18 mouse cellular contexts compared by ENCODE assay signal in the genomic region with DNA sequence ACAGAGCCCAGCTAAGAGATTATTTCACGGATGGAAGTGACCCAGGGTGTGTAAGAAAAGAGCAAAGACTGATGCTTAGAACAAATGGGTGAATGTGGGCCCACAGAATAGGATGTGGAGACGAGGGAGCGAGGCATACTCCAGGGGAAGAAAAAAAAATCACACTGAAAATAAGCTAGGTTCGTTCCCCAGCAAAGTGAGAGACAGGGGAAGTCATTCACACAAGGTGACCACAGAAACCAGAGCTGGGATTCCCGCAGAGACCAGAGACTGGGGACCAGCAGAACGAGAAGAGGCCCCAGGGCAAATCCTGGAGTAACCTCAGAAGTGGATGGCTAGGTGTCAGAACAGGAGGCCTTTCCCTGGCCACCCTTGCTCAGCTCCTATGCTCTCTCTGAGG. TPM values are rescaled to one million over a fixed set of nuclear protein-coding genes. Genes with fewer than 3 reads are reported as not detected.
DNase-seq lines count a peak whose midpoint lies in the region; ATAC-seq and TF ChIP-seq lines count a peak whose summit lies in the region.
"Had no signal": no experiment of that assay in that cellular context is flagged by ENCODE, and none has a peak within 500 bp of the region (broad histone marks: within the 10 kb centered on the region; RNA-seq: fewer than 3 reads in every experiment).

No protein-coding gene starts in this region.

- no peak for ATAC-seq in embryonic facial prominence, embryonic 15.5 days (ENCODE audit: insufficient number of reproducible peaks, low FRiP score, low TSS enrichment, low read depth)
- ATAC-seq in heart, embryonic 13.5 days (ENCODE audit: extremely low read depth, insufficient number of reproducible peaks, low FRiP score, low TSS enrichment): no peak
- ATAC-seq in megakaryocyte, adult 5-6 weeks (ENCODE audit: poor library complexity, severe bottlenecking): no peak
- ATAC-seq in intestine, embryonic 16.5 days: no peak
- ATAC-seq: activated CD4-positive, CD25-positive, alpha-beta regulatory T cell, adult 4 months; inflammation-experienced regulatory T-cells, adult 6 months; liver, postnatal 0 days; Patski had no signal

- WGBS in embryonic facial prominence, embryonic 15.5 days: 46% methylated on average over 6 of the region's 6 CpGs
- 56% methylated on average over 6 of the region's 6 CpGs for WGBS in embryonic facial prominence, embryonic 10.5 days
- 54% methylated on average over 6 of the region's 6 CpGs for WGBS in heart, embryonic 13.5 days
- WGBS in intestine, embryonic 16.5 days: 74% methylated on average over 6 of the region's 6 CpGs

- H3K4me1 ChIP-seq in embryonic facial prominence, embryonic 15.5 days: peaks cover 53% of the 10 kb centered on the region
- peaks cover 43% of the 10 kb centered on the region for H3K4me1 ChIP-seq in embryonic facial prominence, embryonic 10.5 days
- H3K4me1 ChIP-seq in heart, embryonic 13.5 days: peaks cover 44% of the 10 kb centered on the region
- peaks cover 90% of the 10 kb centered on the region for H3K4me1 ChIP-seq in megakaryocyte, embryonic 14.5 days
- H3K4me1 ChIP-seq in bone marrow macrophage, adult 2 months (ENCODE audit: control insufficient read depth, insufficient read depth, low read length): peaks cover 73% of the 10 kb centered on the region
- H3K4me1 ChIP-seq in intestine, embryonic 16.5 days (ENCODE audit: control insufficient read depth, insufficient read depth, low read length): peaks cover 9% of the 10 kb centered on the region

- H3K9me3 ChIP-seq in embryonic facial prominence, embryonic 15.5 days (replicated peaks): no peaks in the 10 kb centered on the region
- H3K9me3 ChIP-seq in embryonic facial prominence, embryonic 10.5 days: no peaks in the 10 kb centered on the region
- no peaks in the 10 kb centered on the region for H3K9me3 ChIP-seq in heart, embryonic 13.5 days
- no peaks in the 10 kb centered on the region for H3K9me3 ChIP-seq in megakaryocyte, embryonic 14.5 days
- no peaks in the 10 kb centered on the region for H3K9me3 ChIP-seq in intestine, embryonic 16.5 days (ENCODE audit: control insufficient read depth, low read length)
- H3K9me3 ChIP-seq: midbrain, embryonic 12.5 days had no signal

- H3K9ac ChIP-seq in embryonic facial prominence, embryonic 15.5 days: no peak overlapping the region
- peak overlapping the region; percentile 61; the same call in 1 of the 2 replicates for H3K9ac ChIP-seq in heart, embryonic 13.5 days
- no peak overlapping the region for H3K9ac ChIP-seq in intestine, embryonic 16.5 days (ENCODE audit: low read depth, low read length)
- H3K9ac ChIP-seq: liver, postnatal 0 days; midbrain, embryonic 12.5 days had no signal

- intact Hi-C loops in heart, postnatal 14 days (cut with DNase I): no loop called here

- 0 out of 2 replicates have a peak, but pooled peaks cover 3% of the 10 kb centered on the region for H3K36me3 ChIP-seq in embryonic facial prominence, embryonic 15.5 days
- peaks cover 10% of the 10 kb centered on the region for H3K36me3 ChIP-seq in embryonic facial prominence, embryonic 10.5 days (replicated peaks)
- no peaks in the 10 kb centered on the region; the same call in 1 of the 2 replicates for H3K36me3 ChIP-seq in heart, embryonic 13.5 days
- H3K36me3 ChIP-seq in megakaryocyte, embryonic 14.5 days (replicated peaks; ENCODE audit: low read length): no peaks in the 10 kb centered on the region
- no peaks in the 10 kb centered on the region for H3K36me3 ChIP-seq in intestine, embryonic 16.5 days (ENCODE audit: control insufficient read depth, insufficient read depth, low read length)

- no peak overlapping the region for H3K4me3 ChIP-seq in embryonic facial prominence, embryonic 15.5 days (replicated peaks)
- no peak overlapping the region for H3K4me3 ChIP-seq in embryonic facial prominence, embryonic 10.5 days
- H3K4me3 ChIP-seq in heart, embryonic 13.5 days: no peak overlapping the region
- H3K4me3 ChIP-seq in megakaryocyte, embryonic 14.5 days (replicated peaks): peak overlapping the region; percentile 34
- H3K4me3 ChIP-seq in bone marrow macrophage, adult 2 months (ENCODE audit: insufficient read depth, low read length): peak overlapping the region; percentile 54
- no peak overlapping the region for H3K4me3 ChIP-seq in intestine, embryonic 16.5 days (ENCODE audit: low read length)
- H3K4me3 ChIP-seq: erythroblast, embryonic 14.5 days; midbrain, embryonic 12.5 days had no signal

- TF ChIP-seq CTCF in bone marrow macrophage, adult 2 months (IDR thresholded peaks at IDR 0.05; ENCODE audit: low read depth, low read length): no peak

- H3K27me3 ChIP-seq in embryonic facial prominence, embryonic 15.5 days: no peaks in the 10 kb centered on the region
- no peaks in the 10 kb centered on the region for H3K27me3 ChIP-seq in embryonic facial prominence, embryonic 10.5 days (replicated peaks; ENCODE audit: low read depth, poor library complexity, severe bottlenecking)
- no peaks in the 10 kb centered on the region for H3K27me3 ChIP-seq in heart, embryonic 13.5 days (replicated peaks)
- H3K27me3 ChIP-seq in megakaryocyte, embryonic 14.5 days (replicated peaks): peaks cover 51% of the 10 kb centered on the region
- no peaks in the 10 kb centered on the region for H3K27me3 ChIP-seq in intestine, embryonic 16.5 days (replicated peaks; ENCODE audit: control insufficient read depth, insufficient read depth, low read length)
- H3K27me3 ChIP-seq: midbrain, embryonic 12.5 days; Patski had no signal

- TF ChIP-seq POLR2A in bone marrow macrophage, adult 2 months (IDR thresholded peaks at IDR 0.05; ENCODE audit: borderline replicate concordance, low read depth, low read length): no peak

- DNase-seq in embryonic facial prominence, embryonic 10.5 days (ENCODE audit: low spot score): no peak
- no peak for DNase-seq in heart, postnatal 14 days
- DNase-seq: adrenal gland, postnatal 25 days; kidney, adult 9 months; kidney, postnatal 4 days; liver; liver, postnatal 0 days had no signal

- H3K4me2 ChIP-seq in embryonic facial prominence, embryonic 15.5 days (replicated peaks): no peak overlapping the region
- peak overlapping the region; percentile 60 for H3K4me2 ChIP-seq in heart, embryonic 13.5 days
- H3K4me2 ChIP-seq in intestine, embryonic 16.5 days (ENCODE audit: low read depth, low read length): no peak overlapping the region
- H3K4me2 ChIP-seq: midbrain, embryonic 12.5 days had no signal

- H3K27ac ChIP-seq in embryonic facial prominence, embryonic 15.5 days (replicated peaks): 0 out of 2 replicates have a peak overlapping the region, but pooled peaks have one; percentile 22
- no peak overlapping the region for H3K27ac ChIP-seq in embryonic facial prominence, embryonic 10.5 days (replicated peaks)
- H3K27ac ChIP-seq in heart, embryonic 13.5 days (replicated peaks): 0 out of 2 replicates have a peak overlapping the region, but pooled peaks have one; percentile 24
- H3K27ac ChIP-seq in bone marrow macrophage, adult 2 months (ENCODE audit: insufficient read depth, low read depth, low read length): peak overlapping the region; percentile 80
- H3K27ac ChIP-seq in intestine, embryonic 16.5 days (ENCODE audit: low read length): no peak overlapping the region
- H3K27ac ChIP-seq: midbrain, embryonic 12.5 days had no signal

RNA-seq across cellular contexts. Expression of a gene that starts 9.8 kb away (rescaled TPM):
- 53.6 and 55.8 TPM in 2 replicates for polyA plus RNA-seq in embryonic facial prominence, embryonic 15.5 days (2015; fragmentation: Nextera tagmentation; extraction: Ambion mirVana)
- polyA plus RNA-seq in embryonic facial prominence, embryonic 10.5 days (2016; fragmentation: Nextera tagmentation; extraction: Ambion mirVana): 47.8 and 49.7 TPM in 2 replicates
- polyA plus RNA-seq in heart, embryonic 13.5 days (2015; fragmentation: Nextera tagmentation; extraction: Ambion mirVana): 32.1 and 34.1 TPM in 2 replicates
- total RNA-seq in heart, postnatal 14 days (2021): 10 to 100 TPM; 15.4 to 17.6 TPM
- 0.52 and 1.3 TPM in 2 replicates for polyA plus RNA-seq in megakaryocyte, embryonic 14.5 days (2012; ENCODE audit: insufficient read depth, low replicate concordance)
- 0.11 and 0.40 TPM in 2 replicates for total RNA-seq in megakaryocyte, adult 5-6 weeks (2015)
- total RNA-seq in megakaryocyte, adult 5-6 weeks (2017): 0.12 and 0.40 TPM in 2 replicates
- polyA plus RNA-seq in bone marrow macrophage, adult 2 months (2012; ENCODE audit: insufficient read depth, insufficient read length, missing spikeins): 8.7 and 9.3 TPM in 2 replicates
- 17.9 and 18.1 TPM in 2 replicates for polyA plus RNA-seq in intestine, embryonic 16.5 days (2015; fragmentation: Nextera tagmentation; extraction: Ambion mirVana)
- polyA plus RNA-seq: activated CD4-positive, CD25-positive, alpha-beta regulatory T cell, adult 4 months; erythroblast, embryonic 14.5 days; inflammation-experienced regulatory T-cells, adult 6 months had no signal

RNA-seq across cellular contexts. Expression of a gene that starts 36.6 kb away (rescaled TPM):
- 123 and 127 TPM in 2 replicates for polyA plus RNA-seq in embryonic facial prominence, embryonic 15.5 days (2015; fragmentation: Nextera tagmentation; extraction: Ambion mirVana)
- polyA plus RNA-seq in embryonic facial prominence, embryonic 10.5 days (2016; fragmentation: Nextera tagmentation; extraction: Ambion mirVana): 51.3 and 53.5 TPM in 2 replicates
- polyA plus RNA-seq in heart, embryonic 13.5 days (2015; fragmentation: Nextera tagmentation; extraction: Ambion mirVana): 119 and 124 TPM in 2 replicates
- 100 to 1,000 TPM; 155 to 177 TPM for total RNA-seq in heart, postnatal 14 days (2021)
- polyA plus RNA-seq in megakaryocyte, embryonic 14.5 days (2012; ENCODE audit: insufficient read depth, low replicate concordance): 231 and 377 TPM in 2 replicates
- total RNA-seq in megakaryocyte, adult 5-6 weeks (2015): 493 and 520 TPM in 2 replicates
- total RNA-seq in megakaryocyte, adult 5-6 weeks (2017): 221 and 239 TPM in 2 replicates
- 570 and 586 TPM in 2 replicates for polyA plus RNA-seq in bone marrow macrophage, adult 2 months (2012; ENCODE audit: insufficient read depth, insufficient read length, missing spikeins)
- polyA plus RNA-seq in intestine, embryonic 16.5 days (2015; fragmentation: Nextera tagmentation; extraction: Ambion mirVana): 118 and 122 TPM in 2 replicates

RNA-seq across cellular contexts. Expression of a gene that starts 57.0 kb away (rescaled TPM):
- 3.7 and 4.6 TPM in 2 replicates for polyA plus RNA-seq in embryonic facial prominence, embryonic 15.5 days (2015; fragmentation: Nextera tagmentation; extraction: Ambion mirVana)
- 0.85 and 1.1 TPM in 2 replicates for polyA plus RNA-seq in embryonic facial prominence, embryonic 10.5 days (2016; fragmentation: Nextera tagmentation; extraction: Ambion mirVana)
- 0.74 and 1.1 TPM in 2 replicates for polyA plus RNA-seq in heart, embryonic 13.5 days (2015; fragmentation: Nextera tagmentation; extraction: Ambion mirVana)
- 10 to 100 TPM; 10.7 to 11.1 TPM for total RNA-seq in heart, postnatal 14 days (2021)
- polyA plus RNA-seq in megakaryocyte, embryonic 14.5 days (2012; ENCODE audit: insufficient read depth, low replicate concordance): 1.3 and 2.8 TPM in 2 replicates
- total RNA-seq in megakaryocyte, adult 5-6 weeks (2015): not detected in 2 replicates
- total RNA-seq in megakaryocyte, adult 5-6 weeks (2017): not detected in 2 replicates
- not detected in 2 replicates for polyA plus RNA-seq in bone marrow macrophage, adult 2 months (2012; ENCODE audit: insufficient read depth, insufficient read length, missing spikeins)
- polyA plus RNA-seq in intestine, embryonic 16.5 days (2015; fragmentation: Nextera tagmentation; extraction: Ambion mirVana): 0.35 and 0.62 TPM in 2 replicates
- polyA plus RNA-seq: activated CD4-positive, CD25-positive, alpha-beta regulatory T cell, adult 4 months; erythroblast, embryonic 14.5 days; inflammation-experienced regulatory T-cells, adult 6 months; liver, postnatal 0 days had no signal

Comparison
In these comparisons a context has a peak if more than half of its experiments do, and no peak if none do; other contexts are left out.
1. H3K27ac ChIP-seq: peak in embryonic facial prominence, embryonic 15.5 days (single experiment), heart, embryonic 13.5 days (single experiment) and bone marrow macrophage, adult 2 months (single experiment); none in embryonic facial prominence, embryonic 10.5 days (single experiment) and intestine, embryonic 16.5 days (single experiment).
2. H3K4me3 ChIP-seq: peak in megakaryocyte, embryonic 14.5 days (single experiment) and bone marrow macrophage, adult 2 months (single experiment); none in embryonic facial prominence, embryonic 15.5 days (single experiment), embryonic facial prominence, embryonic 10.5 days (single experiment), heart, embryonic 13.5 days (single experiment) and intestine, embryonic 16.5 days (single experiment).